Mouse (Mus musculus) gonadal fat pad, adult 2 months (tissue): Measurements from ENCODE around the gene Lamtor5. TPM values are rescaled to one million over a fixed set of nuclear protein-coding genes. Genes with fewer than 3 reads are reported as not detected.

Experiments used
- polyA plus RNA-seq: library from polyadenylated mRNA; depleted of rRNA; stranded (reverse); fragments of >200 nt; gene quantifications from 2 replicates; pipeline ENCODE4 v1.2.3, GENCODE M21; 2012; rRNA removed

The Lamtor5 gene
- polyA plus RNA-seq, 1 experiment, result 121 TPM

Other genes starting within 250 kb of the Lamtor5 start
- 0.61 and 0.76 TPM in 2 replicates for gene Kcna3, start 242.7 kb upstream of the Lamtor5 start, polyA plus RNA-seq
- gene Kcna2, start 177.7 kb upstream of the Lamtor5 start, polyA plus RNA-seq, result 0.54 and 0.57 TPM in 2 replicates
- not detected in 2 replicates for gene Kcna10, start 95.8 kb upstream of the Lamtor5 start, polyA plus RNA-seq
- 0.22 and 0.23 TPM in 2 replicates for gene Cym, start 57.1 kb upstream of the Lamtor5 start, polyA plus RNA-seq
- 0.07 TPM in 1 of 2 replicates, not detected in the other for gene A630076J17Rik, start 48.2 kb upstream of the Lamtor5 start, polyA plus RNA-seq
- 0.09 and 0.12 TPM in 2 replicates for gene Prok1, start 39.2 kb upstream of the Lamtor5 start, polyA plus RNA-seq
- gene Slc16a4, start 12.4 kb downstream of the Lamtor5 start, polyA plus RNA-seq, result 2.4 and 2.7 TPM in 2 replicates
- 6.4 and 8.5 TPM in 2 replicates for gene Rbm15, start 54.8 kb downstream of the Lamtor5 start, polyA plus RNA-seq
- gene Kcnc4, start 180.7 kb downstream of the Lamtor5 start, polyA plus RNA-seq, result 25.9 and 26.3 TPM in 2 replicates
- 6.5 and 9.1 TPM in 2 replicates for gene Slc6a17, start 239.2 kb downstream of the Lamtor5 start, polyA plus RNA-seq